Mouse (Mus musculus) left cerebral cortex, postnatal 14 days (tissue): ENCODE measurements at regions not wholly inside any gene's neighbourhood (a gene's known extent, or its start where the extent isn't known, plus 50 kb on each side); places are given as distances from the start of the nearest gene placed in this dataset.
A peak's percentile ranks its signal among the peaks of the same experiment; 100 is the strongest.
"Not testable (repeated sequence)": the region's sequence is repeated elsewhere in the genome, so short reads cannot be mapped to it uniquely, and the experiment has no call there.

Source experiments
- DNase-seq, 2 experiments: peaks; one replicate each; pipeline ENCODE4 v3.0.0; 2021 to 2022; ENCODE audit warnings: low spot score in 2 of 2, mixed read lengths in 1 of 2
- intact Hi-C: fragments of 180-260 bp; cut with DNase I; formaldehyde crosslinking; loops from one replicate; pipeline ENCODE4 v1.15.1; 2025

- intact Hi-C loops: no loop called here
- no peak for DNase-seq
Measured at GRCm38 (mm10) chr5:18502831-18503230, 142.7 kb upstream of the Gnai1 start.

DNA sequence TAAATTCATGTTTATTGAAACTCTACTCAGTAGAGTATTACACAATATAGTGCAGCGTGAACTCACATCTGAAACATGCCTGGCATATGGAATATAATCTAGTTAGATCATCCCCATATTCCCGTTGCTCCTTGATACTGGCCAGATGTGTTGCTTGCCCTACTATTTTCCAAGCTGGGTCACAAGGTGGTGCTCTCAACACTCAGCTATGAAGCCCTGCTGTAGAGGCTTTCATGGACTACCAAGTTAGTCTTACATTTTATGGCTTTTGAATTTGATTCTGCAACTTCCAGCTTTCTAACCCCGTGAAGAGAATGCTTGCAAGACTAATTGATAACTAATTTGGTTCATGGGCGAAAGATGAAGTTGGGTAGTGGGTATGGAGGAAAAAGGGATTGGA lies 134.2 kb upstream of the Gnai1 start:
- intact Hi-C loops: no loop called here
- DNase-seq: no peak

DNA sequence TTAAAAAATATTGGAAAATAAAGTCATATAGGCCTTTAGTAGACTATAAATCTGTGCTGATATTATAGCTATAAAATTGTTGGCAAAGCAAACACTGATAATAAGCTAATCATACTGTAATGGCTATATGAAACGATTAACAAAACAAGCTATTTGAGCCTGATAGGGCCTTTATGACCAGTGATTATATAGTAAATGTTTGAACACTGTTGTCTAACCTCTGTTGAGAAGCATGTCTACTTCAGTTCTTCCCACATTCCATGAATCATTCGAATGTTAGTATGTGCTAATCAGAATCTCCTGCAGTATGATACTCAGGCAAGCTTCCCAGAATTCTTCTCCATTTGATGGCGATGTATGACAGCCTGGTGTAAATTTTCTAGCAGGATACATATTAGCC lies 129.6 kb upstream of the Gnai1 start:
- DNase-seq: no peak
- intact Hi-C loops: no loop called here

DNA sequence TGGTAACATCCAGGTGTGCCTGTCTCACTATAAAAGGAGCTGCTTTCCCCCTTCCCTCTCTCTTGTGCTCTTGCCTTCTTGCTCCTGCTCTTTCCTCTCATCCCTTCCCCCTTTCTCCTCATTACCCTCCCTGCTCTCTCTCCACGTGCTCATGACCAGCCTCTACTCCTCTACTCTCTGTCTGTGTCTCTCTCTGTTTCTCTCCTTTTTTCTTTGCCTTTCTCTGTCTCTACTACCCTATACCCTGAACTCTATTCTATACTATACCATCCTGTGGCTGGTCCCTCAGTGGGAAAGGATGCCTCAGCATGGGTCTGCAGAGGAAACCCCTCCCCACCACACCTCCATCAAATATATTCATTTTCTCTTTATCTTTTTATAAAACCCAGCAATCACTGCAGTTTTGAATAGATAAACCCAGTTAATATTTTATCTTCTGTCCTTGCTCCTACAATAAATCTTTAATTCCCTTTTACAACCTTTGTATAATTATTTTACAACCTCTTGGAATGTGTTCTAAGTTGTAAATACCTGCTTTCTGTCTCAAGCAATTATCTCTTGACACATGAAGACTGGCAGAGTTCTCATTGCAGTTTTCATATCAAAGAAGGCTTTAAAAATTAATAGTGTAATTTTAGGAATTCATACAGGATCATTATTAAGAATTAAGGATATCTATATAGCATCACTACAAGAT lies 127.1 kb upstream of the Gnai1 start:
- intact Hi-C loops: no loop called here
- no peak for DNase-seq

GRCm38 (mm10) chr5:18484376-18484775 lies 124.2 kb upstream of the Gnai1 start:
- DNase-seq: peak in 1 of 2 experiments; percentile 42
- intact Hi-C loops: no loop called here

- no peak for DNase-seq
- intact Hi-C loops: no loop called here
Measured at GRCm38 (mm10) chr5:18478420-18478819, 118.3 kb upstream of the Gnai1 start.

DNA sequence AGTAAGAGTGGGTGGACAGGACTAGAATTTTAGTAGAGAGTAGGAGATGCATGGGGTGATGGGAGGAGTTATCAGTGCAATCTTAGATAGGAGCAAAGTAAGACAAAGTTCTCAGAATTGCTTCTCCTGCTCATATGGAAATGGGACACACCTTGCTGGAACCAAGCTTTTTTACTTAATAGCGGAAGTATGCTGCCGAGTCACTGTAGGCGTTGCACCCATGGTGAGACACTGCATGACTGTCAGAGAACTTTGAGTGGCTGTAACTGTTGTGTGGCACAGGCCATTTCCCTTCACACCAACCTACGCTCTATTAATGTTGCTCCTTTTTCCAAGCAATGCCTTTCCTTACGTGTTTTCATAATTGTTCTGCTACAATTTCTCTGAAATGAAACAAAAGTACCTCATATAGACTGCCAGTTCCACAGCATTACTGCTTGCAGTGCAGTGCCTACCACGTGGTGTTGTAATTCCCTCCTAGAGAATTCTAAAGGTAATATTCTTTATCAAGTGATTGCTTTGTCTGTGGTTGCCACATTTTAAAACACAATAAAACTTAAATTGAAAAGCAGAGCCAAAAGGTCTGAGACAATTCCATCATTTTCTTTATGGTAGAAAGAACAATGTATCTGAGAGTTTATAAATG lies 117.3 kb upstream of the Gnai1 start:
- intact Hi-C loops: no loop called here
- no peak for DNase-seq

DNA sequence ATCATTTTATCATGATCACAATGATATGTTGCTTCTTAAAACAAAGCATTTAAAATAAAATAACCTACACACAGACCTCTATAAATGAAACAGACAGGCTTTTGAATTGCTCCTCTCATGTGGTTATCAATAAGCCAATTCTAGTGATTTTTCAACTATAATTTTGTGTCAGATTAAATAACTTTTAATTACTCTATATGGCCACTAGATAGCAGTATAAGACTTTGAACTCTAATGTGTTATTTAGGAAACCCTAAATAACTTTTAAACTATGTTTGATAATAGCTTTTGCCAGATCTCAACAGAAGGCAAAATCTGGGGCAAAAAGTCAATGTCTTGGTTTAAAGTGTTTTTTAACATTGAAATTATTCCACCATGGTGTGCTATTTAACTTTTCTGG lies 112.0 kb upstream of the Gnai1 start:
- intact Hi-C loops: loop anchor here (5.0 kb wide), 1 partner anchor 930 kb away; no protein-coding TSS in a partner anchor
- DNase-seq: no peak

DNA sequence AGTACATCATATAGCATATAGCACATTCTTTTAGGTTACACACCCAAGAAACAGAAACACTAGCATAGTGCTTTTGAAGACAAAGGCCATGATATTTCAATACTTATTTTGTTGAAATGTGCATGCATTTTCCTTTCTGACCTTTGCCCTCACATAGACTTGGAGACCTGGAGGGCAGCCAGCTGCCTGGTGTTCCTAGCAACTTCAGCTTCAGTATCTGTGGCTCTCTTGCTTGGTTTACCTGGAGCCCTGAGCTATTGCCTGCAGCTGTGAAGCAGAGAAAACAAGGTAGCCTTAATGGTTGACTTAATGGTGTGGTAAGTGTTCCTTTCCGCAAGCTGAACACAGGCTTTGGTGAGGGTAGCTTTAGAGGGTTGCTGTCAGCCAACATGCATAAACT lies 97.6 kb upstream of the Gnai1 start:
- intact Hi-C loops: no loop called here
- DNase-seq: no peak

GRCm38 (mm10) chr5:18456196-18456595 lies 96.0 kb upstream of the Gnai1 start:
- intact Hi-C loops: no loop called here
- DNase-seq: peak; percentile 7 to 55

GRCm38 (mm10) chr5:18452871-18453757 lies 93.0 kb upstream of the Gnai1 start:
- intact Hi-C loops, DNase-seq: not testable (repeated sequence)

- no peak for DNase-seq
- intact Hi-C loops: loop anchor here (5.0 kb wide), 3 partner anchors 92 to 632 kb away; no protein-coding TSS in a partner anchor
Measured at GRCm38 (mm10) chr5:18449261-18449660, 89.1 kb upstream of the Gnai1 start.

DNA sequence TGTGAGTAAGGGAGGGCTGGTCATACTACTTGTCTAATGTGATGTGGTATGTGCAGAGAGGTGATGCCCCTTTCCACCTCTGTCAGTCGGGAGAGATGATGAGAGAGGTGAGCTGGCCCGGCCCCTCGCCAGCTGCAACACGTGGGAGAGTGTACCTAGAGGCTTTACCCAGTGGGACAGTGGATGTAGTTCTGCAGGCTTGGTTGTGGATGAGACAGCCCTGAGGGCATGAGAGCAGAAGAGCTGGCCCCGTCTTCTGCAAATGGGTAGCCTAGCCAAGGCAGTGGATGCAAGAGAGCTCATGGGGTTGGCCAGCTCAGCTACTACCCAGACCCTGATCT lies 88.1 kb upstream of the Gnai1 start:
- DNase-seq: no peak
- intact Hi-C loops: loop anchor here (5.0 kb wide), 3 partner anchors 91 to 631 kb away; no protein-coding TSS in a partner anchor

DNA sequence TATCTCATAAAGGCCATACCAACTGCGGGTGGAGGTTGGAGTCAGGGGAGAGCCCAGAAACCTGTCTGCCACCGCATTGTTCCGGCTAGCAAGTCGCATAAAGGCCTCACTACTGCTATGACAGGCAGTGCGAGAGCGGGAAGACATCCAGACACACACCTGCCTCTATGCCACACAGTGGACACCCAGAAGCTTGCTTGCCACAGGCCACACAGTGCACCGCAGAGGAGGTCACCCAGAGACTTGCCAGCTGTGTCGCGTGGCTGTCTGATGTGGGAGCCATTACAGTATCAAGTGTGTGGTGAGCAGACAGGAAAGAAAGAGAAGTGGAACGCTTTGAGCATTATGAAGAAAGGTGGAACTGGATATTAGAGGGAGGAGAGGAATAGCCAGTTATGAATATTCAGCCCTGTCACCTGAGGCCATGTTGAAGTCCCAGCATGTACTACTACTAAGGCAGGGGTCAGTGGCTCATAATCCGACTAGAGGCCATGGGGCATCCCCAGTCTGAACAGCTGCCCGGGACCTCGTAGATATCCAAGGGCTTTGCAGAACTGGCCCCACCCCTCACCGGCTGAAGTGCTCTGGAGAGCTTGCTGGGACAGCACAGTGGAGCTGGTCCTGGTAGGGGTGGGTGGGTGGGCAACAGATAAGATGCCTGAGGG lies 87.6 kb upstream of the Gnai1 start:
- intact Hi-C loops: loop anchor here (5.0 kb wide), 3 partner anchors 90 to 630 kb away; no protein-coding TSS in a partner anchor
- DNase-seq: no peak

DNA sequence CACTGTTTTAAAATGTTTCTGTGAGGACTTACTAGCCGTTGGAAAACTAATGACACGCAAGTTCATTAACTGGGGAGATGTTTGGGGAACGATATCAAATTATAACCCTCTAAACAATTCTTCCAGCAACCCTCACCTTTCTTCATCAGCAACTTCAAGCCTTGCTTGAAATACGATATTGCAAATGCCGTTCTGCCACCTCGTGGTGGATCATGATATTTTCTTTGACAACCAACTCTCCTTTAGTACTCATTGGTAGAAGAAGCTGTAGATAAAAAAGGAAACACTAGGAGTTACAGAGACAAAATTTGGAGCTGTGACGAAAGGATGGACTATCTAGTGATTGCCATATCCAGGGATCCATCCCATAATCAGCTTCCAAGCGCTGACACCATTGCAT lies 85.8 kb upstream of the Gnai1 start:
- intact Hi-C loops: loop anchor here (1.0 to 5.0 kb wide), 4 partner anchors 89 to 629 kb away; no protein-coding TSS in a partner anchor
- DNase-seq: peak; percentile 85 to 91

DNA sequence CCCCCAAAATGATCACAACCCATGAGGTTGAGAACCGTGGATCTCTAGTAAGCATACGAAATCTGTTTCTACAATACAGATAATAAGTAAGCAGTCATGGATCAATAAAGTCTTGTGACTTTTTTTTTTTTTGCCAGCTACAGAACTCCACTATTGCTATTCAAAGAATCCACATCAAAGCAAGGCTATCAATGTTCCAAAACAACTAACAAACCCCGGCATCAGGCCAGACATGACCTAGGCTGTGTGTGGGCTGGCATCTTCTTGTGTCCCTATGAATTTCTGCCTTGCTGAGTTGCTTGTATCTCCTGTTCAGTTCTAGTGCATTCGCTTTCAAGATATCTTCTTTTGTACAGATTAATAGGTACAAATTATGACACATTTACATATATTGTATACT lies 79.8 kb upstream of the Gnai1 start:
- intact Hi-C loops: no loop called here
- DNase-seq: no peak

- no peak for DNase-seq
- intact Hi-C loops: no loop called here
Measured at GRCm38 (mm10) chr5:18439281-18439680, 79.1 kb upstream of the Gnai1 start.

- peak; percentile 30 to 37 for DNase-seq
- intact Hi-C loops: no loop called here
Measured at GRCm38 (mm10) chr5:18436099-18436748, 76.1 kb upstream of the Gnai1 start.

GRCm38 (mm10) chr5:18434245-18434644 lies 74.1 kb upstream of the Gnai1 start:
- no peak for DNase-seq
- intact Hi-C loops: no loop called here
